Mouse (Mus musculus) hindbrain, embryonic 10.5 days (tissue): ENCODE data around the gene Cdkl3. TPM values are rescaled to one million over a fixed set of nuclear protein-coding genes. Genes with fewer than 3 reads are reported as not detected.
"Not testable (repeated sequence)": the region's sequence is repeated elsewhere in the genome, so short reads cannot be mapped to it uniquely, and the experiment has no call there.

Source experiments
- DNase-seq: peaks from one replicate; pipeline ENCODE4 v3.0.0-alpha.2; 2017; ENCODE audit warnings: low spot score
- H3K27ac ChIP-seq: fragments of 300-500 bp; sonication (generic); 2 replicates; pipeline ENCODE4 v1.5.1; 2016; ENCODE audit warnings: mild to moderate bottlenecking, moderate library complexity
- H3K27me3 ChIP-seq: fragments of 300-500 bp; sonication (generic); 2 replicates; pipeline ENCODE4 v1.6.1; 2016; ENCODE audit warnings: mild to moderate bottlenecking; ENCODE audit not compliant: poor library complexity, insufficient read depth, severe bottlenecking
- H3K36me3 ChIP-seq: fragments of 300-500 bp; sonication (generic); 2 replicates; pipeline ENCODE4 v1.6.1; 2016; ENCODE audit warnings: mild to moderate bottlenecking, moderate library complexity
- H3K4me1 ChIP-seq: fragments of 300-500 bp; sonication (generic); replicated peaks from 2 replicates; pipeline ENCODE4 v1.6.1; 2016; ENCODE audit warnings: mild to moderate bottlenecking
- H3K4me3 ChIP-seq: fragments of 300-500 bp; sonication (generic); 2 replicates; pipeline ENCODE4 v1.5.1; 2016; ENCODE audit warnings: mild to moderate bottlenecking, moderate library complexity
- H3K9me3 ChIP-seq: fragments of 300-500 bp; sonication (generic); 2 replicates; pipeline ENCODE4 v1.6.1; 2016; ENCODE audit warnings: mild to moderate bottlenecking, moderate library complexity
- WGBS: fragments of 180-500 bp; shearing (Covaris S2); methylation state at CpG from one replicate; pipeline ENCODE4 v1.1.7; 2016; 5-methylcytosine and 5-hydroxymethylcytosine counted together
- polyA plus RNA-seq: library from polyadenylated mRNA; unstranded; fragments of >200 nt; fragmentation: Nextera tagmentation; extraction: Ambion mirVana; gene quantifications from 2 replicates; pipeline ENCODE4 v1.2.1, GENCODE M21; 2016

Cdkl3 gene
- polyA plus RNA-seq, 1 experiment from 2014 or later = 11.7 TPM

DNA sequence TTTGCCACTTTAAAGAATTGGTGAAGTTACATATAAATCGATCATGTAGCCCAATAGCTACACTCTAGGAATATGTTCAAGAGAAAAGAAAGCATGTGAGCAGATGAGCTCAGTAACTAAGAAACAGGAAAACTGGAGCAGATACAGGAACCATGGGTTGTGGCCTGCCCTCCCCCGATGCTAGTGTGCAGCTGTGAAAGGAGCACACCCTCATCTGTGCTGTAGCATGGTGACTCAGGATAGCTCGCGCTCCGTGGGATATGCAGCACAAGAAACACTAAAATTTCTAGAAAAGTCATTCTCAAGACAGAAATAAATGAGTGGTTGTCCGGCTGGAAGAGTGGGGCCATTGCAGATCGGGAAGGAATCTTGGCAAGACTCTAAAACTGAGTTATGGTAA, 113.1 kb downstream of the Cdkl3 start:
- Histone ChIP-seq H3K36me3 (peaks cover 100% of the 10 kb centered on the region), H3K4me3 (no peak overlapping the region), H3K27me3 (no peaks in the 10 kb centered on the region), H3K9me3 (0 out of 2 replicates have a peak, but pooled peaks cover 5% of the 10 kb centered on the region), H3K27ac (no peak overlapping the region), H3K4me1 (no peaks in the 10 kb centered on the region)
- WGBS = 96% methylated on average over 7 of the region's 7 CpGs
- DNase-seq = no peak

DNA sequence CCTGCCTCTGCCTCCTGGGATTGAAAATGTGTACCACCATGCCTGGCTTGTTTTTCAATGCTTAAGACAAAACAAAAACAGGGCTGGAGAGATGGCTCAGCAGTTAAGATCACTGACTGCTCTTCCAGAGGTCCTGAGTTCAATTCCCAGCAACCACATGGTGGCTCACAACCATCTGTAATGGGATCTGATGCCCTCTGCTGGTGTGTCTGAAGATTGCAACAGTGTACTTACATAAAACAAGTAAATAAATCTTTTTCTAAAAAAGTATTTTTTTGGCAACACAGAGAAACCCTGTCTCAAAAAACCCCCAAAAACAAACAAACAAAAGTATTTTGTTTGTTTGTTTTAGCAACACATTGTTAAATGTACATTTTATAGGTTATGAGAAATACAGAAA, 116.4 kb downstream of the Cdkl3 start:
- H3K36me3 ChIP-seq = peaks cover 100% of the 10 kb centered on the region
- not testable (repeated sequence) for DNase-seq, H3K4me1 ChIP-seq, H3K27ac ChIP-seq, H3K27me3 ChIP-seq, H3K4me3 ChIP-seq, H3K9me3 ChIP-seq

DNA sequence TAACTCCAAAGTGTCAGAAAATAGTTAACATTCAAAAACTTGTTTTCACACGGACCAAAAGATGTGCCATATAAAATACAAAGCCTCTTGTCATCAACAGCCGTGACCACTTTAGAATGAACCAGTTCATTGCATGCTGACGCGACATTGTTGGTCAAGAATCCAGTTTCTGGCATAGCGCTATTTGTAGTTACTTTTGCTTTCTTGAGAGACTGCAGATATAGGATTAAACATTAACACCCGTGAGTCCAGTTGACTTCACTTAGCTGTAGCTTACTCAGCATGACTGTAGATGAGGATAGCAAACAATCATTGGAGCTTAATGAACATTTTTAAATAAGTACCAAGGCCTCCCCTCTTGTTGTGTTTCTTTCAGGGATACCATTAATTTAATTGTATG, 118.0 kb downstream of the Cdkl3 start:
- Histone ChIP-seq H3K27ac (no peak overlapping the region), H3K36me3 (peaks cover 98% of the 10 kb centered on the region), H3K9me3 (0 out of 2 replicates have a peak, but pooled peaks cover 5% of the 10 kb centered on the region), H3K4me3 (no peak overlapping the region), H3K4me1 (no peaks in the 10 kb centered on the region), H3K27me3 (no peaks in the 10 kb centered on the region)
- WGBS = 95% methylated on average over 6 of the region's 6 CpGs
- DNase-seq = no peak

DNA sequence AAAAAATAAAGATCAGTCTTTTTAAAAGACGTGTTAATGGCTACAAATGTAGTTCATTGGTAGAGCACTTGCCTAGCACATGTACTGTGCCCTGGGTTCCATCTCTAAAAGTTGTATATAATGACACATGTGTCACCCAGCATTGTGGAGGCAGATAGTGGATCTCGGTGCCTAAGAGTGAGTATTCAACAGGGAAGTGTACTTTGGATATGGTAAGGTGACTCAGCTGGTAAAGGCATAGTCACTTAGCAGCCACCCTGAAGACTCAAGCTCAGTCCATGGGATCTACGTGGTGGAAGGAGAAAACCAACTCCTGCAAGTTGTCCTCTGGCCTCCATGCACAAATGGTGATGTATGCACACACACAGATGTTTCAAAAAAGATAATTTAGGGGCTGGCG, 120.4 kb downstream of the Cdkl3 start:
- no peak for DNase-seq
- H3K36me3 ChIP-seq = peaks cover 78% of the 10 kb centered on the region
- H3K4me1 ChIP-seq = no peaks in the 10 kb centered on the region
- H3K9me3 ChIP-seq = 0 out of 2 replicates have a peak, but pooled peaks cover 5% of the 10 kb centered on the region
- WGBS = 95% methylated on average over 4 of the region's 4 CpGs
- H3K27me3 ChIP-seq = no peaks in the 10 kb centered on the region
- H3K27ac ChIP-seq = no peak overlapping the region
- H3K4me3 ChIP-seq = no peak overlapping the region

DNA sequence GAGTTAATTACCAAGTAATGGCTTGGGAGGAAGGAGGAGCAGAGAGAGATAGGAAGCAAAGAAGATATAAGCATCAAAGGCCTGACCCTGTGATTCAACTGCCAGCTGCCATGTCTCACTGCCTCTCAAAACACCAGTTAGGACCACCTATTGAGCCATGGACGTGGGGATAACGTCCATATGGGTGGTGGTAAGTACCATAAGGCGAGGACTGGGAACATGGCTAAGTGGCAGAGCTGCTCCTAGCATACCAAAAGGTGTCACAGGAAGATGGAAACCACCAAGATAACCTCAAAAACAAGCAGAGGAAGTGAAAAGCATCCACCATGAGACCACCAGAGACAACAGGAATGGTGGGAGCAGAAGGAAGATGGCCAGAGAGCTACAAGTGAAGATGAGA, 123.1 kb downstream of the Cdkl3 start:
- no peak for DNase-seq
- Histone ChIP-seq H3K27me3 (no peaks in the 10 kb centered on the region), H3K9me3 (no peaks in the 10 kb centered on the region), H3K27ac (no peak overlapping the region), H3K4me1 (no peaks in the 10 kb centered on the region), H3K4me3 (no peak overlapping the region), H3K36me3 (peaks cover 54% of the 10 kb centered on the region)
- WGBS = 67% methylated on average over 3 of the region's 3 CpGs

DNA sequence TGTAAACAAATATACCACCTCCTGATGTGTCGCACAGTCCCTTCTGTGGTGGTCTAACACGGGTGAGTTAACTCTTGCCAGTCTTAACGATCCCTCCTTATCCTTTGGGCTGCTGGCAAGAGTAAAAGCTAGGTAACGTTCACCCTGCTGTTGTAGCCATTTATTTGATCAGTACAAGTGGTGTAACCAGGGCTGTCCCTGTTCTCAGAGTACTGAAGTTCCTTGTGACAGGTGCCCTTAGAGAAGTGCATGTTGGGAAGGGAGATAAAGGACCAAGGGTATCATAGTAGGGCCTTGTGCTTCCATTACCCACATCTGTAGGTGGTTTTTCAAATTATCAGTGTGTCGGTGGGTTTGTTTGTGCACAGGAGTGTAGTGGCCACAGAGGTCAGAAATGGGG, 123.7 kb downstream of the Cdkl3 start:
- DNase-seq = no peak
- WGBS = 86% methylated on average over 5 of the region's 5 CpGs
- Histone ChIP-seq H3K4me1 (no peaks in the 10 kb centered on the region), H3K36me3 (peaks cover 48% of the 10 kb centered on the region), H3K4me3 (no peak overlapping the region), H3K27me3 (no peaks in the 10 kb centered on the region), H3K27ac (no peak overlapping the region), H3K9me3 (no peaks in the 10 kb centered on the region)

DNA sequence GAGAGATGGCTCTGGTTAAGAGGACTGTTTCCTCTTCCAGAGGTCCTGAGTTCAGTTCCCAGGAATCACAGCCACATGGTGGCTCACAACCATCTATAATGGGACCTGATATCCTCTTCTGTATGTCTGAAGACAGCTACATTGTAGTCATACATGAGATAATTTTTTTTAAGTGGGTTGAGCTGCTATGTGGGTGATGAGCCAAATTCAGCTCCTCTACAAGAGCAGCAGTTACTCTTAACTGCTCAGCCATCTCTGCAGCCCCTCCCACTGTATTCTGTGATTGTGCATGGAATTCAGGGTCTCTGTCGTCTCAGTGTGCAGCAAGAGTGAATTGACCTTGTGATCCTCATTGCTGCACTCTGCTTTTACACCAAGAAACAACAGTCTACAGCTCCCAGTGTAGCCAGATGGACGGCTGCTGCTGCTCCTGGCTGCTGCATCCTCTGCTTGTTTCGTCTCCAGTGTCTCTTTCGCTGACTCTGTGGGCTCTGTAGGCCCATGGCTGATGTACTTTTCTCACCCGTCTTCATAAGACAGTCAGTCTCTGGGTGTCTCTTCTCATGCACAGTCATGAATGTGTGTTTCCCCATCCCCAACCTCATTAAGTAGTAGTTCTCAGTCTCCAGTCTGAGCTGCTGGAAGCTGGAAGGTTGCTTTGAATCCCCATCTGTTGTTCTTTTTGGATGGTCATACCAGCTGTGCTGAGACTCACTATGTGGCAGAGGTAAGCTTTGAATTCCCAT, 124.5 kb downstream of the Cdkl3 start:
- Histone ChIP-seq H3K27ac (no peak overlapping the region), H3K27me3 (no peaks in the 10 kb centered on the region), H3K4me1 (no peaks in the 10 kb centered on the region), H3K36me3 (peaks cover 41% of the 10 kb centered on the region), H3K4me3 (no peak overlapping the region), H3K9me3 (no peaks in the 10 kb centered on the region)
- 67% methylated on average over 5 of the region's 5 CpGs for WGBS
- no peak for DNase-seq

DNA sequence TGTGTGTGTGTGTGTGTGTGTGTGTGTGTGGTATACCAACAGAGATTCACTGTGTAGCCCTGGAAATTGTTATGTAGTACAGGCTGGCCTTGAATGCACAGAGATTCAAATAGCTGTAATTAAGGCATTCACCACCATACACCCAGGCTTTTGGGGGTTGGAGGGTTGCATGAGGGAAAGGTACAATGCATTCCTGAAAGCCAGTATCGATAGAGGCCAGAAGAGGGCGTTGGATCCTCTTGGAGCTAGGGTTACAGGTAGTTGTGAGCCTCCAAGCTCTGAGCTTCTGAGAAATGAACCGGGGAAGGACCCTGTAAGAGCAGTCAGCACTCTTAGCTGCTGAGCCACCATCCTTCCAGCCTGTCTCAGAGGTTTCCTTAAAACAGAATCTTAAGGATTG, 125.2 kb downstream of the Cdkl3 start:
- no peaks in the 10 kb centered on the region for H3K4me1 ChIP-seq
- DNase-seq = no peak
- peaks cover 34% of the 10 kb centered on the region for H3K36me3 ChIP-seq
- 0 out of 2 replicates have a peak, but pooled peaks cover 1% of the 10 kb centered on the region for H3K9me3 ChIP-seq
- H3K27ac ChIP-seq = no peak overlapping the region
- 38% methylated on average over 3 of the region's 3 CpGs for WGBS
- H3K27me3 ChIP-seq = no peaks in the 10 kb centered on the region
- no peak overlapping the region for H3K4me3 ChIP-seq

DNA sequence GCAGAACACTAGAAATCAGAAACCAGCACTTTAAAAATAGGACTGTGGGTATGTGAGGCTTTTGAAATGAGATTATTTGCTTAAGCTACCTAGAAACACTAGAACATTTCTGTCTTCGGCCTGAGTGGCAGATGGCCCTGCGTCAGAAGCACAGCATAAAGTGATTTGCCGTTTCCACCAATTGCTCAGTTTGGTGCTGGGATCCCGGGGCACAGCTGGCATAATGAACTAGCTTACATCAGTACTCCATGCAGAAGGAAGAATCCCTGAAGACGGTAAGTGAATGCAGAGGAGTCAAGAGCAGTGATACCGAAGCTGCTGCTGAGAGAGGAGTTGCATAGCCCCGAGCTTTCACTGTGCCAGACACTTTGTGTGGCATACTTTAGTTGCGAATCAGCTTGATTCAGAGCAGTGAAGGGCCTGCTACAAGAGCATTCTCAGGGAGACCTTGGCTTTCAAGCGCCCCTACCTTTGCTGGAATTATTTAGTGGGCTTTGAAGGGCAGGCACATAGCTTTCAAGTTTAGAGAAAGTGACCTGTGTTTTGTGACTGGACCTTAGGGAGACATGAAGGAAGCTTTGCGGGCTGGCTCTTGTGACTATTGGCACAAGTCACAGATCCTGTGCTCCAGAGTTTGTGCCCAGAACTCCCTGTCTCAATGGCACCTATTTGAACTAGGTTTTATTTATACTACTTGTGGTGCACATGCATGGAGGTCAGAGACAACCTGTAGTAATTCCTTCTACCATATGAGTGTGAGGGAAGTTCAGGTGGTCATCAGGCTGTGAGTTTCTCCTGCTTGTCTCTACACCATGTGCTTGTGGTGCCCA, 125.8 kb downstream of the Cdkl3 start:
- WGBS = 82% methylated on average over 10 of the region's 10 CpGs
- Histone ChIP-seq H3K36me3 (peaks cover 27% of the 10 kb centered on the region), H3K9me3 (peaks cover 3% of the 10 kb centered on the region; the same call in 1 of the 2 replicates), H3K27ac (no peak overlapping the region), H3K27me3 (no peaks in the 10 kb centered on the region), H3K4me3 (no peak overlapping the region), H3K4me1 (no peaks in the 10 kb centered on the region)
- no peak for DNase-seq

DNA sequence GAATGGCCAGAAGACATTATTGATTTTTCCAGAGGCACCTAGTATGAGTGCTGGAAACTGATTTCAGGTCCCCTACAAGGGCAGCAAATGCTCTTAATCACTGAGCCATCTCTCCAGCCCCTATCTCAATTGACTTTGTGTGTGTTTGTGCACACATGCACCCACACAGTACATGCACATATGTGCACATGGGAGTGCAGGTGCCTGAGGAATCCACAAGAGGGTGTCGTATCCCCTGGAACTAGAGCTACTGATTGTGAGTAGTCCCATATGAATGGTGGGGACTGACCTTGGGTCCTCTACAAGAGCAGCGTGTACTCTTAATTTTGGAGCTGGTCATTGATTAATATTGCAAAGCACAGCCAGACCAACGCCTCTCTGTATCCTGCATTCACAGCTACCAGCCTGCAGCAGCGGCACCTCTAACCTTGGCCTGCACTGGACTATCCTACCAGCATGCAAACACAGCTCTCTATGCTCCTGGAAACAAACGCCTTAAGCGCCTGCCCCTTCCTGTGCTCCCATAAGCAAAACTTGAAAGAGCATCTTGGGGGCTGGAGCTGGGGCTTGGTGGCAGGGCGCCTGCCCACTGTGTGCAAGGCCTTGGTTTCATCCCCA, 126.5 kb downstream of the Cdkl3 start:
- Histone ChIP-seq H3K27ac (no peak overlapping the region), H3K4me1 (no peaks in the 10 kb centered on the region), H3K4me3 (no peak overlapping the region), H3K9me3 (peaks cover 9% of the 10 kb centered on the region), H3K27me3 (no peaks in the 10 kb centered on the region), H3K36me3 (peaks cover 20% of the 10 kb centered on the region)
- 80% methylated on average over 7 of the region's 7 CpGs for WGBS
- no peak for DNase-seq
